ENCODE assay signal across 9 mouse cellular contexts in genomic region chr7:83745065-83745412, GRCm38 (mm10). TPM values are rescaled to one million over a fixed set of nuclear protein-coding genes. Genes with fewer than 3 reads are reported as not detected.
DNase-seq lines count a peak whose midpoint lies in the region; ATAC-seq and TF ChIP-seq lines count a peak whose summit lies in the region.
"Had no signal": no experiment of that assay in that cellular context is flagged by ENCODE, and none has a peak within 500 bp of the region (broad histone marks: within the 10 kb centered on the region; RNA-seq: fewer than 3 reads in every experiment).

No protein-coding gene starts in this region.

- ATAC-seq in forebrain, postnatal 0 days: peak; percentile 8; the same call in 1 of the 2 replicates
- ATAC-seq in forebrain, embryonic 12.5 days (ENCODE audit: low FRiP score): no peak
- no peak for ATAC-seq in lung, embryonic 14.5 days (ENCODE audit: insufficient read depth)
- 0 out of 2 replicates have a peak, but pooled peaks have one; percentile 11 for ATAC-seq in heart, embryonic 15.5 days (replicated peaks; ENCODE audit: insufficient number of reproducible peaks, insufficient read depth, low FRiP score, low read depth)
- no peak for ATAC-seq in neural tube, embryonic 13.5 days (ENCODE audit: low read depth)

- H3K27me3 ChIP-seq in forebrain, postnatal 0 days (ENCODE audit: insufficient read depth, low read length): no peaks in the 10 kb centered on the region
- no peaks in the 10 kb centered on the region for H3K27me3 ChIP-seq in forebrain, embryonic 12.5 days
- no peaks in the 10 kb centered on the region for H3K27me3 ChIP-seq in lung, embryonic 14.5 days (ENCODE audit: insufficient read depth, low read length)
- no peaks in the 10 kb centered on the region for H3K27me3 ChIP-seq in heart, embryonic 15.5 days
- H3K27me3 ChIP-seq in neural tube, embryonic 13.5 days: no peaks in the 10 kb centered on the region
- H3K27me3 ChIP-seq in forebrain, embryonic 10.5 days (ENCODE audit: poor library complexity, severe bottlenecking): no peaks in the 10 kb centered on the region

- no peaks in the 10 kb centered on the region for H3K36me3 ChIP-seq in forebrain, postnatal 0 days (ENCODE audit: insufficient read depth)
- no peaks in the 10 kb centered on the region for H3K36me3 ChIP-seq in forebrain, embryonic 12.5 days (replicated peaks)
- no peaks in the 10 kb centered on the region for H3K36me3 ChIP-seq in lung, embryonic 14.5 days (ENCODE audit: insufficient read depth)
- no peaks in the 10 kb centered on the region for H3K36me3 ChIP-seq in heart, embryonic 15.5 days
- no peaks in the 10 kb centered on the region for H3K36me3 ChIP-seq in neural tube, embryonic 13.5 days
- H3K36me3 ChIP-seq in forebrain, embryonic 10.5 days (replicated peaks): no peaks in the 10 kb centered on the region

- no peak overlapping the region for H3K9ac ChIP-seq in forebrain, postnatal 0 days
- H3K9ac ChIP-seq in forebrain, embryonic 12.5 days: no peak overlapping the region
- peak overlapping the region; percentile 17; the same call in 1 of the 2 replicates for H3K9ac ChIP-seq in lung, embryonic 14.5 days
- H3K9ac ChIP-seq in heart, embryonic 15.5 days: peak overlapping the region; percentile 15; the same call in 1 of the 2 replicates
- H3K9ac ChIP-seq in neural tube, embryonic 13.5 days: 0 out of 2 replicates have a peak overlapping the region, but pooled peaks have one; percentile 12

- H3K4me3 ChIP-seq in forebrain, postnatal 0 days (ENCODE audit: low read depth, low read length): no peak overlapping the region
- no peak overlapping the region for H3K4me3 ChIP-seq in forebrain, embryonic 12.5 days (replicated peaks)
- peak overlapping the region; percentile 16; the same call in 1 of the 2 replicates for H3K4me3 ChIP-seq in lung, embryonic 14.5 days (ENCODE audit: low read depth, low read length)
- peak overlapping the region; percentile 40 for H3K4me3 ChIP-seq in heart, embryonic 15.5 days
- no peak overlapping the region for H3K4me3 ChIP-seq in neural tube, embryonic 13.5 days
- H3K4me3 ChIP-seq in forebrain, embryonic 10.5 days: no peak overlapping the region

- H3K27ac ChIP-seq in forebrain, postnatal 0 days (ENCODE audit: low read depth, low read length): no peak overlapping the region
- H3K27ac ChIP-seq in forebrain, embryonic 12.5 days: no peak overlapping the region
- H3K27ac ChIP-seq in lung, embryonic 14.5 days (ENCODE audit: low read depth): peak overlapping the region; percentile 71; the same call in 1 of the 2 replicates
- H3K27ac ChIP-seq in heart, embryonic 15.5 days: peak overlapping the region; percentile 61
- H3K27ac ChIP-seq in neural tube, embryonic 13.5 days (replicated peaks): no peak overlapping the region
- no peak overlapping the region for H3K27ac ChIP-seq in forebrain, embryonic 10.5 days

- H3K9me3 ChIP-seq in forebrain, postnatal 0 days (ENCODE audit: low read length): no peaks in the 10 kb centered on the region
- no peaks in the 10 kb centered on the region for H3K9me3 ChIP-seq in forebrain, embryonic 12.5 days
- no peaks in the 10 kb centered on the region for H3K9me3 ChIP-seq in lung, embryonic 14.5 days (ENCODE audit: low read depth, low read length)
- no peaks in the 10 kb centered on the region for H3K9me3 ChIP-seq in heart, embryonic 15.5 days (replicated peaks)
- no peaks in the 10 kb centered on the region for H3K9me3 ChIP-seq in neural tube, embryonic 13.5 days
- H3K9me3 ChIP-seq in forebrain, embryonic 10.5 days: no peaks in the 10 kb centered on the region

- no peak for DNase-seq in forebrain, postnatal 0 days
- no peak for DNase-seq in lung, embryonic 14.5 days
- no peak for DNase-seq in lung, adult 18-20 months
- DNase-seq in layer of hippocampus, adult 11-12 months (ENCODE audit: low spot score): no peak
- no peak for DNase-seq in forebrain, embryonic 10.5 days (ENCODE audit: extremely low spot score, low spot score)

- WGBS in forebrain, postnatal 0 days: 67% methylated on average over 9 of the region's 9 CpGs
- 77% methylated on average over 9 of the region's 9 CpGs for WGBS in forebrain, embryonic 12.5 days
- 52% methylated on average over 9 of the region's 9 CpGs for WGBS in lung, embryonic 14.5 days
- 47% methylated on average over 9 of the region's 9 CpGs for WGBS in heart, embryonic 15.5 days
- 90% methylated on average over 9 of the region's 9 CpGs for WGBS in neural tube, embryonic 13.5 days
- 80% methylated on average over 9 of the region's 9 CpGs for WGBS in forebrain, embryonic 10.5 days

- H3K4me2 ChIP-seq in forebrain, postnatal 0 days (ENCODE audit: low read depth): no peak overlapping the region
- no peak overlapping the region for H3K4me2 ChIP-seq in forebrain, embryonic 12.5 days
- H3K4me2 ChIP-seq in lung, embryonic 14.5 days: peak overlapping the region; percentile 54
- H3K4me2 ChIP-seq in heart, embryonic 15.5 days: peak overlapping the region; percentile 62
- H3K4me2 ChIP-seq in neural tube, embryonic 13.5 days: peak overlapping the region; percentile 35

- peaks cover 5% of the 10 kb centered on the region; the same call in 1 of the 2 replicates for H3K4me1 ChIP-seq in forebrain, postnatal 0 days (ENCODE audit: insufficient read depth)
- peaks cover 3% of the 10 kb centered on the region; the same call in 1 of the 2 replicates for H3K4me1 ChIP-seq in forebrain, embryonic 12.5 days
- H3K4me1 ChIP-seq in lung, embryonic 14.5 days (ENCODE audit: insufficient read depth): peaks cover 12% of the 10 kb centered on the region
- peaks cover 16% of the 10 kb centered on the region for H3K4me1 ChIP-seq in heart, embryonic 15.5 days (replicated peaks)
- H3K4me1 ChIP-seq in neural tube, embryonic 13.5 days (replicated peaks): peaks cover 10% of the 10 kb centered on the region; the same call in 1 of the 2 replicates
- H3K4me1 ChIP-seq in forebrain, embryonic 10.5 days: peaks cover 19% of the 10 kb centered on the region

- TF ChIP-seq CTCF in forebrain, postnatal 0 days (IDR thresholded peaks at IDR 0.05; ENCODE audit: low read depth): no peak
- TF ChIP-seq CTCF in lung, embryonic 14.5 days (IDR thresholded peaks at IDR 0.05; ENCODE audit: low read depth): no peak

RNA-seq across cellular contexts. Expression of gene Il16, which starts 0.5 kb away (rescaled TPM):
- total RNA-seq in forebrain, postnatal 0 days (2014; rRNA removed): 2.8 and 3.1 TPM in 2 replicates
- 1.2 TPM in 2 replicates for polyA plus RNA-seq in forebrain, postnatal 0 days (2015; fragmentation: Nextera tagmentation; extraction: Ambion mirVana)
- polyA plus RNA-seq in forebrain, embryonic 12.5 days (2016; fragmentation: Nextera tagmentation; extraction: Ambion mirVana): 0.86 and 0.95 TPM in 2 replicates
- polyA plus RNA-seq in lung, embryonic 14.5 days (2014; fragmentation: Nextera tagmentation; extraction: Ambion mirVana): 2.3 and 2.8 TPM in 2 replicates
- polyA plus RNA-seq in heart, embryonic 15.5 days (2015; fragmentation: Nextera tagmentation; extraction: Ambion mirVana): 4.7 and 8.6 TPM in 2 replicates
- polyA plus RNA-seq in neural tube, embryonic 13.5 days (2015; fragmentation: Nextera tagmentation; extraction: Ambion mirVana): 1.4 and 1.6 TPM in 2 replicates
- polyA plus RNA-seq in forebrain, embryonic 10.5 days (2016; fragmentation: Nextera tagmentation; extraction: Ambion mirVana): 0.76 and 0.95 TPM in 2 replicates

RNA-seq across cellular contexts. Expression of gene Cfap161, which starts 49.6 kb away (rescaled TPM):
- 2.3 and 2.7 TPM in 2 replicates for total RNA-seq in forebrain, postnatal 0 days (2014; rRNA removed)
- polyA plus RNA-seq in forebrain, postnatal 0 days (2015; fragmentation: Nextera tagmentation; extraction: Ambion mirVana): 2.9 and 3.9 TPM in 2 replicates
- 0.28 and 0.49 TPM in 2 replicates for polyA plus RNA-seq in forebrain, embryonic 12.5 days (2016; fragmentation: Nextera tagmentation; extraction: Ambion mirVana)
- 0.13 and 0.22 TPM in 2 replicates for polyA plus RNA-seq in lung, embryonic 14.5 days (2014; fragmentation: Nextera tagmentation; extraction: Ambion mirVana)
- 1.8 and 1.9 TPM in 2 replicates for polyA plus RNA-seq in heart, embryonic 15.5 days (2015; fragmentation: Nextera tagmentation; extraction: Ambion mirVana)
- 0.33 TPM in 1 of 2 replicates, not detected in the other for polyA plus RNA-seq in neural tube, embryonic 13.5 days (2015; fragmentation: Nextera tagmentation; extraction: Ambion mirVana)
- 0.12 TPM in 1 of 2 replicates, not detected in the other for polyA plus RNA-seq in forebrain, embryonic 10.5 days (2016; fragmentation: Nextera tagmentation; extraction: Ambion mirVana)
- total RNA-seq: liver, adult 2 months had no signal
- polyA plus RNA-seq: liver, adult 2 months had no signal

Comparison
In these comparisons a context has a peak if more than half of its experiments do, and no peak if none do; other contexts are left out.
1. ATAC-seq: peak in forebrain, postnatal 0 days (single experiment) and heart, embryonic 15.5 days (single experiment); none in forebrain, embryonic 12.5 days (single experiment), lung, embryonic 14.5 days (single experiment) and neural tube, embryonic 13.5 days (single experiment).
2. H3K27ac ChIP-seq: peak in lung, embryonic 14.5 days (single experiment) and heart, embryonic 15.5 days (single experiment); none in forebrain, postnatal 0 days (single experiment), forebrain, embryonic 12.5 days (single experiment), neural tube, embryonic 13.5 days (single experiment) and forebrain, embryonic 10.5 days (single experiment).
3. H3K4me2 ChIP-seq: peak in lung, embryonic 14.5 days (single experiment), heart, embryonic 15.5 days (single experiment) and neural tube, embryonic 13.5 days (single experiment); none in forebrain, postnatal 0 days (single experiment) and forebrain, embryonic 12.5 days (single experiment).
4. H3K4me3 ChIP-seq: peak in lung, embryonic 14.5 days (single experiment) and heart, embryonic 15.5 days (single experiment); none in forebrain, postnatal 0 days (single experiment), forebrain, embryonic 12.5 days (single experiment), neural tube, embryonic 13.5 days (single experiment) and forebrain, embryonic 10.5 days (single experiment).
5. H3K9ac ChIP-seq: peak in lung, embryonic 14.5 days (single experiment), heart, embryonic 15.5 days (single experiment) and neural tube, embryonic 13.5 days (single experiment); none in forebrain, postnatal 0 days (single experiment) and forebrain, embryonic 12.5 days (single experiment).